Mouse (Mus musculus) adrenal gland, adult (tissue): ENCODE results near the gene Rhobtb1.

Experiments
- DNase-seq, 2 experiments: peaks; one replicate each; pipeline ENCODE4 v3.0.0; 2022 to 2023; ENCODE audit warnings: low spot score in 1 of 2; ENCODE audit not compliant: inconsistent age in 2 of 2

Gene Rhobtb1

DNA sequence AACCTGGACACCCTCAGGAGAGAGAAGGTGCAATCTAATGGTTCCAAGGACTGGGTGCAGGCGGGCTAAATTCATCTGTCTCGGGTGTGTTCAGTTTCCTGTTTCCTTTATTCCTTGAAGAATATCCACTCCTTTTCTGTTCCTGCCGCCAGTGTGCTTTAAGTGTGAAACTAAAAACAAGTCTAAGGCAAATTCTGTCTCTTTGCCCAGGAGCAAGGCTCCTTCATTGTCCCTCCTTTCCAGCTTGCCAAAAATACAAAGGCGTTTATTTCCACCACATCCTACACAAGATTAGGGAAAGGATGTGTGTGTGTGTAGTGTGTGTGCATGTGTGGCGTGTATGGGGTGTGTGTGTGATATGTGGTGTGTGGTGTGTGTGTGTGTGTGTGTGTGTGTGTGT lies 11.3 kb downstream of the Rhobtb1 start:
- no peak for DNase-seq

DNA sequence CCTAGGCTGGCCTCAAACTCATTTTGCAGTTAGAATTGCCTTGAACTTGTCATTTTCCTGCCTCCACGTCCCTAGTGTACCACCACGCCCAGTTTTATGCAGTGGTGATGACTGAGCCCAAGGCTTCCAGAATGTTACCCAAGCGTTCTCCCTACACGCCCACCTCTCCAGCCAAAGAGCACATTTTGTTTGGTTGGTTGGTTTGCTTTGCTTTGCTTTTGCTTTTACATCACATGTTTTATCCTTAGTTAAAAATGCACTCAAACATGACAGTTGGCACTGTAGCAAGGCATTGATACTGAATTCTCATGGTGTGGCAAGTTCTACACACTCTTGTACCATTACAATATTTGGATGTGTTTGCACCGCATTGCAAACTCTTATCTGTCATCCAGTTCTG lies 12.0 kb downstream of the Rhobtb1 start:
- no peak for DNase-seq

GRCm38 (mm10) chr10:69165125-69165524 lies 13.9 kb downstream of the Rhobtb1 start:
- DNase-seq: peak in 1 of 2 experiments; percentile 68

- no peak for DNase-seq
These were observed 14.6 kb downstream of the Rhobtb1 start for GRCm38 (mm10) chr10:69165847-69166246.

DNA sequence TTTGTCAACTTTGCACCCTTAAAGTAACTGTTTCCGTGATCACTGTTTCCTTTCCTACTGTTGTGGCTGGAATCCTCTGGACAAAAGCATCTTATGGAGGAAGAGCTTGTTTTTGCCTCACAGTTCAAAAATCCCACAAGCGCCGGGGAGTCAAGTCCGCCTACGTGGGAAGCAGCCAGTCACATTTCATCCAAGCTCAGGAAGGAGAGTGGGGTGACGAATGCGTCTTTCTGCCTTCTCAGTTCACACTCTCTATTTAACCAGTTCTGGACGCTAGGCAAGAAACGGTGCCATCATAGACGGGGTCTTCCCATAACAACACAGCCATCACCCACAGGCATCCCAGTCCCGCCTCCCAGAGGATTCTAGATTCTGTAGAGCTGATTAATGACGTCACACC lies 15.3 kb downstream of the Rhobtb1 start:
- no peak for DNase-seq

- no peak for DNase-seq
These were observed 21.2 kb downstream of the Rhobtb1 start for GRCm38 (mm10) chr10:69172412-69172811.

DNA sequence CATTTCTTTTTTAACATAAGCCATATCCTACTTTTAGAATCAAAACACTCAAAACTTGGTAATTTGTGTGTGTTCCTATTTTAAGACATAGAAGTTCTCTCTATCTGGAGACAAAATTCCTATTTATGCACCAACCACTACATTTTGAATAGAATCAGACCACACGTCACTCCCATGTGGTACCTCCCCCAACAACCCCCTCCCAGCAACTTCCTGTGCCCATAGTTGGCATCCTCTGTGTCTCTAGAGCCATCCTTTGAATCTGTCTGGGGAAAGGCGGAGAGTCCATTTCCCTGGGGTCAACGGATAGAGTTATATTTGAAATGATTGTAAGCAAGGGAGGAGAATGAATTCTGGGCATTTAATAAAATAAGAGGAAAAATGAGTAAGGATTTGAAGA lies 24.9 kb downstream of the Rhobtb1 start:
- no peak for DNase-seq

DNA sequence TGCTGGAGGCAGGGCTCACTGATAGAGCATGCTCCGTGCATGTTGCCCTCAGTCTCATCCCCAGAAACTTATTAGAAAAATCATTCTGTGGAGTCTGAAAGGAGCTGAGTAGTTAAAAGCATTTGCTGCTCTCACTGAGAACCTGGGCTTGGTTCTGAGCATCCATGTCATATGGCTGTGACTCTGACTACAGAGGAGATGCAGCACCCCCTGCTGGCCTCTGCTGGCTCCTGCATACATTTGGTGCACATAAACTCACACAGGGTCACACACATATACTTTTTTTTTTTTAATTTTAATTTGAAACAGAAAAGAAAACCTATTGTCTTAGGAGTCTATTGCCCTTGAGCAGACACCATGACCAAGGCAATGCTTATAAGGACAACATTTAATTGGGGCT lies 28.1 kb downstream of the Rhobtb1 start:
- DNase-seq: no peak

DNA sequence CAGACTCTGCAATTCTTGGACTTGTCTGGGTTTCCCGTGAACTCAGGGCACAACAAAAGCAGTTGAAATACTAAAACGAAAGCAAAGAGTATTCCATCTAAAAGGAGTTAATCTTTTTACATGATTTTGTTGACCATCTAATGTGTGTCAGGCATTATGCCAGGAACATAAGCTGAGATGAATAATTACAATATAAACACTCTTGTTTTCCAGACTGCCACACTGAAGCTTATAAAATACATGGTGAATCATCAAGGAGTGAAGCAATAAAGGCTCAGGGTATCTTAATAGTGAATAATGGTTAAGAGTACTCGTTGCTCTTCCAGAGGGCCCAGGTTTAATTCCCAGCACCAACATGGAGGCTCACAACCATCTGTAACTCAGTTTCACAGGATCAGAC lies 29.8 kb downstream of the Rhobtb1 start:
- DNase-seq: no peak

DNA sequence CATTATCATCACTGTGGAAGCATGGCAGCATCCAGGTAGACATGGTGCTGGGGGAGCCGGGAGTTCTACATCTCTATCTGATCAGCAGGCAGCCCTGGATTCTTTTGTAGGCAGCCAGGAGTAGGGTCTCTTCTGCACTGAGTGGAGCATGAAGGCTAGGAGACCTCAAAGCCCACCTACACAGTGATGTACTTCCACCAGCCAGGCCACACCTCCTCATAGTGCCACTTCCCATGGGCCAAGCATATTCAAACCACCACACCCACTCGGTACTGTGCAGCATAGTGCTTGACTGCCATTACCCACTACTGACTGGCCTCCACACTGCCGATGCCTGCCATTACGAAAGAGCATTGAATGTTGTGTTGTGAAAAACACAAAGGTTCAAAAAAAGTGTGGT lies 33.7 kb downstream of the Rhobtb1 start:
- peak in 1 of 2 experiments; percentile 8 for DNase-seq

GRCm38 (mm10) chr10:69185431-69185830 lies 34.2 kb downstream of the Rhobtb1 start:
- peak; percentile 23 to 50 for DNase-seq

GRCm38 (mm10) chr10:69185894-69186893 lies 35.0 kb downstream of the Rhobtb1 start:
- DNase-seq: peak; percentile 74 to 94

DNA sequence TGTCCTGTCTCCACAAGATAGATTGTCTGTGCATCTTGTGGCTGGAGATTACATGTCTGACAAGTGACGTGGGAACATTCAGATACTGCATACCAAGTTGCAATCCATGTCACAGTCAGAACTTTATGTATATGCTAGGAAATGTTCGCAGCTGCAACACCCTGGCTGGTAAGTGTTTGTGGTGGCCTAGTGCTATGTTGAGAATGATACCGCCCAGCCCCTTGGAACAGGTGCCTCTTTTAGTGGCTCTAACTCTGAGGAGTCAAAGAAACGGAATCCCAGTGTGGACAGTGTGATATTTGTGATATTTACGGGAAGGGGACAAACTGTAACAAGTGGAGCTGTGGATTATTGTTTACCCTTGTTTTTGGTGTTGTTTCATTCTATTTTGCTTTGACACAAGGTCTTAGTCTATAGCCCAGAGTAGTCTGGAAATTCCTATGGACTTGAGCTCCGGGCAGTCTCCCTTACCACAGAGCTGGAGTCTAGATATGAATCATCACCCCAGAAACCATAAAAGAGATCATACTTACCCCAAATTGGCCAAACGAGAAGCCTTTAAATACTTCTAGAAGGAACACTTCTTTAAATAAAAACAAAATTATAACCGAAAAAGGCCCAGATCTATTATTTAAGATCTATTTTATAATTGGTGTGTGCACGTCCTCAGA lies 36.7 kb downstream of the Rhobtb1 start:
- DNase-seq: no peak

DNA sequence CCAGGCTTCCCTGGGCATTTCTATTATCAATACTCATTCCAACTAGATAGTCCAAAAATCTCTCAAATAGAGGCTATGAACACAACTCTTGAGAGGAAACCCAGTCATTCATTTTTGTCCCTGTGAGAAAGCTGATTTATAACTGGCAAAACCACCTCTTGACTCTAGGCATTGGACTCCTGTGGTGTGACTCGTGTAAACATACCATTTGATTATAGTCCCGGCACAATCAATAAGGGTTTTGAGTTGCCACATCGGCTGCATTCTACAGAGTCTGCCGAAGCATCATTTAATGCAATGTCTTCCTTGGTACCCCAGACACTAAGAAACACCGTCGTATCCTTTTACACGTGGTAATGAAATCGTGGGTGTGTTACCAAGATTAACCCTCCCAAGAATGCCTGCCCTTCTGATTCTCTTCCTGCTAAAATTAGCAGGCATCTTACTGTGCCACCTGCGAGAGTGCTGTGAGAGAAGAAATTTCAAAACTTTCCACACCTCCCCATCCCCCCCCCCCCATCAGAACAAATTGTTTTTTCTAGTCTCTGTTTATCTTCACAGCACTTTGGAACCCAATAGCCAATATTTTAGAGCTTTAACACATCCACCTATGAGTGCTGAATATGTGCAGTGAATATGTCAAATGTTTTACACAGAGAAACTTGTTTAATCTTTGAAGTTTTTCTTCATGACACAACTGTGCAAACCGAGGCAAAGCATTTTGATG lies 39.4 kb downstream of the Rhobtb1 start:
- DNase-seq: no peak

DNA sequence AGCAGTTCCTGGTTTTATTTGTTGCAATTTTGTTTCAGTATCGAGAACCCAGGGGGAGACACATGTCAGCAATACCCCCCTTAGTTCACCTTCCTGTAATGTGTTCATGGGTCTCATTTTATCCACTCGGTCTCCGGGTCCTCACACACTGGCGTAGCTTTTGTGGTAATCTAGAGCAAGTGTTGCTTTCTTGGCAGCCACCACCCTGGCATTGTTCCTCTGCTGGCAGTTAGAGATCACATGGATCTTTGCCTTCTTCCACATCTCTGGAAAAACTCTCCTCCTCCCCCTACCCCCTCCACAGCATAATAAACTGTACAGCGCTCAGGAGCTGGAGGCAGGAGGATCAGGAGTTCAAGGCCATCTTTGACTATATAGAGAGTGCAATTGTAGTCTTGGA lies 41.0 kb downstream of the Rhobtb1 start:
- DNase-seq: no peak

DNA sequence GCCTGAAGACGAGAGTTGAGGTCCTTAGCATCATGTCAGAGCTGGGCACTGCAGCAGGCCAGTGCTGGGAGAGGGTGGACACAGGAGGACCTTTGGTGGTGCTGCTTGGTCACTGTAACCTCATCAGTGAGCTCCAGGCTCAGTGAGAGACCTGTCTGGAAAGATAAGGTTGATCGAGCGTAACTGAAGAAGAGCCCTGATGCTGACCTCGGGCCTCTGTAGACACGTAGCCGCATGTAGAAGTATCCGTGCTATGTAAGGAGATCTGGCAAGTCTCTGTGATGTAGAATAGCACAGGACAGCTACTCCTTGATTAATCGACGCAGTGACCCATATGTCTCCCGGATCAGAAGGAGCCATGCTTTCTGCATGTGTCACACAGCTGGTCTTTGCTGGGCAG lies 42.5 kb downstream of the Rhobtb1 start:
- DNase-seq: no peak

DNA sequence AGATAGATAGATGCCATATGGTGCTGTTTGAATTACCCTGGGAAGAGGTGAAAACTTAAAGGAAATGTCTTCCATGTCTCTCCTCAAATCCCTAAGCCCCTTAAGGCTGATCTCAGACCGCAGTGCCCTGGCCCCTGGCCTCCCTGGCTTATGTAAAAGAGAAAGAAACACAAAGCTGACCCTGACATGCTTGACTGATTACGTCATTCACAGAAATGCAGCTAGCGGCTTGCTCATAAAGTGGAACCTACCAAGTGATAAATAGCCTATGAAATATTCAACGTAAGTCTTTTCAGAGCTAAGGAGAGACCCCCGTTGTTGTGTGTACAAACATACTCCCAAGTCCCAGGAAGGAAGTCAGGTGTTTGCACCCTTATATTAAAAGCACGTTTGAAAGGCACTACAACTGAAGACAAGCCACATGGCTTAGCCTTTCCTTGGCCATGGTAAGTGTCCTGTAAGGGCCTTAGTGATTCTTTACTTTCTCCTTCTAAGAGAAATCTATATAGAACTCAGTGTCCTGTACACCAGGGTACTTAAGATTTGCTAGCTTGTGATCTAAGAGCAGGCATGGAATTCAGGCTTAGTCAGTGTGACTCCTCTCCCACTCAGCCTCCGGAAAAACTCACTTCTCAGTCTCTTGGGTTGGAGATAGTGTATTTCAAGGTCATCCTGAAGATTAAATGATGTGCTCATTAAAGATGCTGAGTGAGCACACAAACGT lies 53.6 kb downstream of the Rhobtb1 start:
- peak; percentile 49 to 81 for DNase-seq

DNA sequence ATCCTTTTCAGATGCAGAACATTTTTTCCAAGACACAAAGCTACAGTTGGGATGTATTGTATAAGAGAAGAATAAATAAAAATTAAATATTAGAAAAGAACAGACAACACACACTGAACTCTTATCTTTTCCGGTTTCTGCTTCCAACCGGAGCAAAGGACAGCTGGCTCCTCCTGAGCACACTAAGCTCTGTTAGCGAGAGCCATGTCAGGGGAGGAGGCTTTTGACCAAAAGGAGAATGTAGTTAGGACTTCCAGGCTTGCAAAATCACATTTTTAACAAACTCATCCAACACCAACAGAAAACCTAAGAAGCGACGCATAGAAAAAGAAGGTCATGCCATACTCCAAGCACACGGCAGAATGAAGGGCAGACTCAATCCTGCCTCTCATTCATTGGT lies 54.8 kb downstream of the Rhobtb1 start:
- DNase-seq: no peak

GRCm38 (mm10) chr10:69207481-69207880 lies 56.2 kb downstream of the Rhobtb1 start:
- DNase-seq: no peak

DNA sequence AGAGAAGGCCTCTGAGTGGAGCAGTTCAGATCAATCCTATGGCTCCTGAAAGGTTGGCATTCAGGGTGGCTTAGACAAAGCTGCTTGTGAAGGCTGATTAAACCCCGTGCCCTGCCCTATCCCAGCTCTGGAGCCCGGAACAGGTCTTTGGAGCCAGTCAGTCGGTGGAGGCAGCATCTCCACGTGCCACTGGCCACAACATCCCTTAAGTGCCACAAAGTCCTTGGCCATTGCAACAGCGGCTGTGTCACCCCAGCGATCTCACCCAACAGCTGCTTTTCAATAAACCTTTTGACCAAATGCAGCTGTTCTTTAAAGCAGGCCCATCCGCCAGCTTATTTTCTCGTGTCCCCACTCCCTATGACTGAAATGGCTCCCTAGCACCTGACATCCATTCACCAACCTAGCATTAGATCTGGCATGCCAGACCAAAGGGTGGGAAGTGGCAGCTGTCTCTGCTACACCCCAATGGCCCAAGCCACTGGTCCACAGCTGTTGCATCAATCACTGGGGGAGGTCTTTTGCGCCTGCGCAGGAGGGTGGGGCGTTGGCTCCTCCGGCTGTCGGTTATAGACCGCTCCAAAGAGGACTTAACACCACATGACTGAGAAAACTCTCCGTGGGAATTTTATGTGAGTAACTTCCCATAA lies 56.9 kb downstream of the Rhobtb1 start:
- DNase-seq: peak in 1 of 2 experiments; percentile 39
